Mouse (Mus musculus): ENCODE results near the gene Trim46. TPM values are rescaled to one million over a fixed set of nuclear protein-coding genes. Genes with fewer than 3 reads are reported as not detected.

The Trim46 gene
- polyA plus RNA-seq, 1 experiment from 2014 or later, result 76.1 TPM

DNA sequence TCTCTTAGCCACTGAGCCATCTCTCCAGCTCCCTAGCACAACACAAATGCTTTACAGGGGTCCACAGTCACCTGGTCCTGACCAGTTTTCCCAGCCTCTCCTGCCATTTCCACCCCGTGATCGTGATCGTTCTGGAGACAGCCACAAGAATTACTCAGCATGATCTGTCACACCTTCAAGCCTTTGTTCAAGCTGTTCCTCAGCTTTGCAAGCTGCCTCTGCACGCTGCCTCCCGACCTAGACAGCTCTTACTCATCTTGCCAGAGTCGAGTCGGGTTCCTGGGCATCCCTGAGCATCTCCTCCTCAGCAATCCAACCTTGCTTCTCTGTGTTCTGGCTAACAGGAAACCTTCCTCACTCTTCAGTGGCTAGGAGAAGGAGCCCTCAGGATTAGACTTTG, 13.0 kb upstream of the Trim46 start, which contains the start of gene Dpm3:
TSS of gene Dpm3 (plus strand) at position 283 of the 400 bp plus-strand sequence.
- no peaks in the 10 kb centered on the region for H3K27me3 ChIP-seq (replicated peaks; ENCODE audit: control insufficient read depth, insufficient read depth, low read length)
- H3K27ac ChIP-seq (ENCODE audit: low read length), result no peak within 1 kb of the TSS
- no peak within 1 kb of the TSS for H3K4me2 ChIP-seq (ENCODE audit: low read length)
- ATAC-seq, result no peak
- H3K4me1 ChIP-seq (replicated peaks; ENCODE audit: control insufficient read depth, insufficient read depth, low read length), result no peaks in the 10 kb centered on the region
- H3K36me3 ChIP-seq (ENCODE audit: control insufficient read depth, insufficient read depth), result no peaks in the 10 kb centered on the region
- WGBS, result 56% methylated on average over 7 of the region's 7 CpGs
- no peaks in the 10 kb centered on the region for H3K9me3 ChIP-seq (ENCODE audit: control insufficient read depth, low read length)
- no peak within 1 kb of the TSS for H3K9ac ChIP-seq (replicated peaks; ENCODE audit: low read depth, low read length)
- no peak within 1 kb of the TSS for H3K4me3 ChIP-seq (replicated peaks; ENCODE audit: low read length)

DNA sequence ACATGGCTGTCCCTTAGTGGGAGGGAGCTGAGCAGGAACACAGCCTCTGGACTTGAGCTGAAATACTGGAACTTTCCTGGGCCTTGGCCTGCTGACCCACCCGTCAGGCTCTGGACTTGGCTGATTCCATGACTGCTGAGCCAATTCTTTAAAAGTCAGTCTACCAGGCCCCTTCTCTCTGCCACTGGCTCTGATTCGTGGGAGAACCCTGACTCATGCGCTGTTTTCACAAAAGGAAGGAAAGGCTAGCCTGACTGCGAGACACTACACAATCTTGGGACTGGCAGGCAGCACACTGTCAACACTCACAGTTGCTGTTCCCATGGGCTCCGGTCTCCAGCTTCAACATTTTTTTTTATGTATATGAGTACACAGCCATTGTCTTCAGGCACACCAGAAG, 10.1 kb upstream of the Trim46 start:
- H3K36me3 ChIP-seq (ENCODE audit: control insufficient read depth, insufficient read depth), result no peaks in the 10 kb centered on the region
- ATAC-seq, result no peak
- no peaks in the 10 kb centered on the region for H3K9me3 ChIP-seq (ENCODE audit: control insufficient read depth, low read length)
- no peak overlapping the region for H3K9ac ChIP-seq (replicated peaks; ENCODE audit: low read depth, low read length)
- no peak overlapping the region for H3K4me2 ChIP-seq (ENCODE audit: low read length)
- H3K4me1 ChIP-seq (replicated peaks; ENCODE audit: control insufficient read depth, insufficient read depth, low read length), result 0 out of 2 replicates have a peak, but pooled peaks cover 3% of the 10 kb centered on the region
- H3K27ac ChIP-seq (ENCODE audit: low read length), result no peak overlapping the region
- 82% methylated on average over 5 of the region's 5 CpGs for WGBS
- no peak overlapping the region for H3K4me3 ChIP-seq (replicated peaks; ENCODE audit: low read length)
- no peaks in the 10 kb centered on the region for H3K27me3 ChIP-seq (replicated peaks; ENCODE audit: control insufficient read depth, insufficient read depth, low read length)

DNA sequence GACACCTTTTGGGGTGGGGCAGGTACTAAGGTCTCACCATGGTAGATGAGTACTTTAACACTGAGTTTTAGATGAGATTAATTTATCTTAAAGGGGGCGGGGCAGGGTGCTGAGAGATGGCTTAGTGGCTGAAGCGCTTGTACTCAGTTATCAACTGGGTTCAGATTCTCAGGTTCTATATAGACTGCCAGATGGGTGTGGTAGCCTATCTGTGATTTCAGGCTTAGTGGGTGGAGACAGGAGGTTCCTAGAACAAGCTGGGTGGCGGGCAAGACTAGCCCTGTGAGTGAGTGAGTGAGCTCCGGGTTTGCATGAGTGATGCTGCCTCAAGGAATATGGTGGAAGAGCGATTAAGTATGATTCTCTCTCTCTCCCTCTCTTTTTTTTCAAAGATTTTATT, 8.9 kb upstream of the Trim46 start:
- no peak overlapping the region for H3K9ac ChIP-seq (replicated peaks; ENCODE audit: low read depth, low read length)
- H3K27ac ChIP-seq (ENCODE audit: low read length), result no peak overlapping the region
- WGBS, result 86% methylated on average over 5 of the region's 5 CpGs
- no peak overlapping the region for H3K4me2 ChIP-seq (ENCODE audit: low read length)
- ATAC-seq, result no peak
- no peak overlapping the region for H3K4me3 ChIP-seq (replicated peaks; ENCODE audit: low read length)
- H3K27me3 ChIP-seq (replicated peaks; ENCODE audit: control insufficient read depth, insufficient read depth, low read length), result no peaks in the 10 kb centered on the region
- no peaks in the 10 kb centered on the region for H3K9me3 ChIP-seq (ENCODE audit: control insufficient read depth, low read length)
- H3K4me1 ChIP-seq (replicated peaks; ENCODE audit: control insufficient read depth, insufficient read depth, low read length), result 0 out of 2 replicates have a peak, but pooled peaks cover 3% of the 10 kb centered on the region
- H3K36me3 ChIP-seq (ENCODE audit: control insufficient read depth, insufficient read depth), result no peaks in the 10 kb centered on the region

DNA sequence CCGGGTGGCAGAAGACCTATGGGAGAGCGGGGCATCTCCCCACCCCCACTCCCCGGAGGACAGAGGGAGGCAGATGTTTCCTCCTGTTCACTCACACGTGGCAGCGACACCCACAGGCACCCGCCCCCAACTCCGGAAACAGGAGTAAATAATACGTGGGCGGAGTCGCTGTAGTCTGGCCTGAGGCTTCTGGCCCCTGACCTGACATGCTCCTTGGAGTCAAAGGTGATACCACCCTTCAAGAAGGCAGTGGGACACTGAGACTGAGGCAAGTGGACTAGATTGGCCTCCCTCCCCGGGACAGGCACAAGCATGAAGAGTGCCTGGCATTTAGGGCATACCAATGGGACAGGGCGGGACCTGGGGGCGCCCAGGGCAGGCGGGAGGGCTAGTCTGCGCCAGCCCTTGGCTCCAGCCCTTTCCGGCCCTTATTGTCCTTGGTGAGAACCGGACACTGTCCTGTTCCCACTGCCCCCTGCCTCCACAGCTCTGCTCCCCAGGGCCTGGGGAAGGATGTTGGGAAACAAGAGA, 5.3 kb upstream of the Trim46 start:
- no peak overlapping the region for H3K4me3 ChIP-seq (replicated peaks; ENCODE audit: low read length)
- H3K4me1 ChIP-seq (replicated peaks; ENCODE audit: control insufficient read depth, insufficient read depth, low read length), result peaks cover 14% of the 10 kb centered on the region
- no peaks in the 10 kb centered on the region for H3K9me3 ChIP-seq (ENCODE audit: control insufficient read depth, low read length)
- H3K27ac ChIP-seq (ENCODE audit: low read length), result no peak overlapping the region
- H3K9ac ChIP-seq (replicated peaks; ENCODE audit: low read depth, low read length), result no peak overlapping the region; the same call in 1 of the 2 replicates
- H3K27me3 ChIP-seq (replicated peaks; ENCODE audit: control insufficient read depth, insufficient read depth, low read length), result no peaks in the 10 kb centered on the region
- WGBS, result 11% methylated on average over 17 of the region's 17 CpGs
- ATAC-seq, result no peak
- H3K36me3 ChIP-seq (ENCODE audit: control insufficient read depth, insufficient read depth), result no peaks in the 10 kb centered on the region
- no peak overlapping the region for H3K4me2 ChIP-seq (ENCODE audit: low read length)

DNA sequence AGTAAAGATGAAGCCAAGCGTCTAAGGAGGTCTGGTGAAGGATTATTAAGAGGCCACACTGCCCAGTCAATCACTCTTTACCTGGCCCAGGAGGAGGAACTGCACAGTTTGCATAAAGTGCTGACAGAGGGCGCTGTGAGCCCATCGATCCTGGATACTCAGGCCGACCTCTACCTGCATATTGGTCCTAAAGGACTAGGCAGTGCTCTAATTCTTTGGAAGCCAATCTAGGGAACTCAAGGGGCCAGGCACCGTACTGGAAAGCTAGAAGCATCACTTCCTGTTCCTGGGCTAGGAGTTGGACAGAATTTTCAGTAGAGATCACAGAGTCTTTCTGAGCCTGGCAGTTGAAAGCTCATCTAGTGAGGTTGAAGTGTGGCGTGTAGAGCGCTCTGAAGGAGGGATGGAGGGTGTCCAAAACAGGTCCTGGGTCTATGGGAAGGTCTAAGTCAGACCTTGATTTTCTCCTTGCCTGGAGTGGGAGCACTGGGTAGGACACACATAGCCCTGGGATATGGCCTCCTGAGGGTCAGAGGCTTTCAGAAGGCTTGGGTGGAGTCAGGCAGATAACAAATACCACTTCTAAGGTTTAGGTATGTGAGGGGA, 4.4 kb upstream of the Trim46 start:
- no peaks in the 10 kb centered on the region for H3K9me3 ChIP-seq (ENCODE audit: control insufficient read depth, low read length)
- WGBS, result 26% methylated on average over 7 of the region's 7 CpGs
- no peak overlapping the region for H3K27ac ChIP-seq (ENCODE audit: low read length)
- H3K9ac ChIP-seq (replicated peaks; ENCODE audit: low read depth, low read length), result no peak overlapping the region
- H3K27me3 ChIP-seq (replicated peaks; ENCODE audit: control insufficient read depth, insufficient read depth, low read length), result no peaks in the 10 kb centered on the region
- H3K4me3 ChIP-seq (replicated peaks; ENCODE audit: low read length), result no peak overlapping the region
- ATAC-seq, result no peak
- peaks cover 16% of the 10 kb centered on the region for H3K4me1 ChIP-seq (replicated peaks; ENCODE audit: control insufficient read depth, insufficient read depth, low read length)
- no peaks in the 10 kb centered on the region for H3K36me3 ChIP-seq (ENCODE audit: control insufficient read depth, insufficient read depth)
- no peak overlapping the region for H3K4me2 ChIP-seq (ENCODE audit: low read length)

DNA sequence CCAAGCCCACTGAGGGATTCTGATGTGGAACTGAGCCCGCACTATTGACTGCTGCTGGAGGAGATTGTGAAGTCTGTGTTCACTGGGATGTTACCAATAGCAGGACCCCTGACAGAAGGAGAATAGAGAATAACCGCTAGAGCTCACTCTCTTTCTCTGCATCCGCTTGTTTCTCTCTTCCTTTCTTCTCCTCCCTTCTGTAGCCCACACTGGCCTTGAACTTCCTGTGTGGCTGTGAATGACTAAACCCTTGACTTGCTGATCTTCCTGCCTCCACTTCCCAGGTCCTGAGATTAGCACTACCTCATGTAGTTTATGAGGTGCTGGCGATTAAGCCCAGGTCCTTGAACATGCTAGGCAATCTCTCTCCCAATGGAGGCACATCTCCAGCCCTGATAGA, 1.4 kb upstream of the Trim46 start:
- no peak overlapping the region for H3K9ac ChIP-seq (replicated peaks; ENCODE audit: low read depth, low read length)
- 88% methylated on average over 4 of the region's 4 CpGs for WGBS
- no peak overlapping the region for H3K27ac ChIP-seq (ENCODE audit: low read length)
- H3K9me3 ChIP-seq (ENCODE audit: control insufficient read depth, low read length), result no peaks in the 10 kb centered on the region
- no peak for ATAC-seq
- H3K4me1 ChIP-seq (replicated peaks; ENCODE audit: control insufficient read depth, insufficient read depth, low read length), result peaks cover 40% of the 10 kb centered on the region
- H3K4me3 ChIP-seq (replicated peaks; ENCODE audit: low read length), result no peak overlapping the region
- no peaks in the 10 kb centered on the region; the same call in 1 of the 2 replicates for H3K36me3 ChIP-seq (ENCODE audit: control insufficient read depth, insufficient read depth)
- no peak overlapping the region for H3K4me2 ChIP-seq (ENCODE audit: low read length)
- H3K27me3 ChIP-seq (replicated peaks; ENCODE audit: control insufficient read depth, insufficient read depth, low read length), result no peaks in the 10 kb centered on the region

DNA sequence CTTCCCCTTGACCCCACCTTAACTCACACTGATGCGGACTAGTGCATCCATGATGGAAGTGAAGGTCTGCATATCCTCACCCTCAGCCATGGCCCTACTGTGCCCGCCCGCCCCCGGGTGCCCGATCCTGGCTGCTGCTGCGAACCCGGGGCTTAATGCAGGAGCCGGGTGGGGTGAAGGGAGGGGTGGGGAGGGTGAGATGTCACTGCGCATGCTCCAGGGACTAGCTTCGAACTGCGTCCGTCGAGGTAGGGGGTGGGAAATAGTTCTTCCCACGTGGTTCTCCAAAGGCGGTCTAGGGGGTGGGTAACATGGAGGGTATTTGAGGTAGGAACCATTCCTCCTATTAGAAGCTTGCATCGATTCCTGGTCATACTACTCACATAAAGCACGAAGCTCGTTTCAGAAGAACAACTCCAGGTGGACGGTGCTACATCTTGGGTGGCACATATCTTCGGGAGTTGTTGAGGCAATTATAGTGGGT, 379 bp downstream of the Trim46 start, which contains the start of gene Krtcap2:
TSS of gene Krtcap2 (plus strand) at position 279 of the 484 bp plus-strand sequence.
- WGBS, result 3% methylated on average over 20 of the region's 20 CpGs
- ATAC-seq, result peak; percentile 69

DNA sequence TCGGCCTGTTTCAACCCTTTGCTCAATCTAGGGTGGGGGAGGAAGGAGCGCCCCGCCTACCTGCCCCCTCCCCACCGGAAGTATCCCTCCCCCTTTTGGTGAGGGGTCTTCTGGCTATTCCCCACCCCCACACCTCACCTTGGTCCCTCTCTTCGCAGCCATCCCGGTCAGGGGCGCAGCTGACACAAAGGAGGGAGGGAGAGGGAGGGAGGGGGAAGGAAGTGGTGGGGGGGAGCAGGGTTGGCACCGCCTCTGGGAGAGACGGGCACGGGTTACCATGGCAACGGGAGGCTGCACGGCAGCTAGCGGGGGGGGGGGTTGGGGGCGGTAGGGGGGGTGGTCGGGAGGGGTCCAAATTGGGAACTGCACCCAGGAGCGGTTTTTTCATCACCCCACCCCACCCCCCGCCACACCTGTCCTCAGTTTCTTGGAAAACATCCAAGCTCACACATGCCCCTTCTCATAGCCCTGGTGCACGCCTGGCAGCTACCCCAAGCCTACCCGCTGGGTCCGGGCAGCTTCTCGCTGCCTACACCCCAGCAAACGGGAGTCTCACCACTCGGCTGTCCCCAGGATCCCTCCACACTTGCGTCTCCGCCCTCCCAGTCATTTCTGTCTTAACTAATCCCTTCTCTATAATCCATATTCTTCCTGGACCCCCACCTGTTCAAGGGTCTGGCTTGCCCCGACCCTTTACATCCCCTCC, 974 bp downstream of the Trim46 start:
- peaks cover 41% of the 10 kb centered on the region for H3K4me1 ChIP-seq (replicated peaks; ENCODE audit: control insufficient read depth, insufficient read depth, low read length)
- peak; percentile 71 for ATAC-seq

More for the DNA sequence above, 379 bp downstream of the Trim46 start, which contains the start of gene Krtcap2:
- Histone ChIP-seq H3K4me1 (replicated peaks; ENCODE audit: control insufficient read depth, insufficient read depth, low read length) (peaks cover 41% of the 10 kb centered on the region), H3K9ac (replicated peaks; ENCODE audit: low read depth, low read length) (peak within 1 kb of the TSS; percentile 85), H3K27ac (ENCODE audit: low read length) (peak within 1 kb of the TSS; percentile 96), H3K27me3 (replicated peaks; ENCODE audit: control insufficient read depth, insufficient read depth, low read length) (no peaks in the 10 kb centered on the region), H3K36me3 (ENCODE audit: control insufficient read depth, insufficient read depth) (peaks cover 7% of the 10 kb centered on the region), H3K4me2 (ENCODE audit: low read length) (peak within 1 kb of the TSS; percentile 97), H3K4me3 (replicated peaks; ENCODE audit: low read length) (peak within 1 kb of the TSS; percentile 83), H3K9me3 (ENCODE audit: control insufficient read depth, low read length) (no peaks in the 10 kb centered on the region)

More for the DNA sequence above, 974 bp downstream of the Trim46 start:
- Histone ChIP-seq H3K4me3 (replicated peaks; ENCODE audit: low read length) (peak overlapping the region; percentile 83), H3K36me3 (ENCODE audit: control insufficient read depth, insufficient read depth) (peaks cover 11% of the 10 kb centered on the region), H3K9me3 (ENCODE audit: control insufficient read depth, low read length) (no peaks in the 10 kb centered on the region), H3K9ac (replicated peaks; ENCODE audit: low read depth, low read length) (peak overlapping the region; percentile 75), H3K4me2 (ENCODE audit: low read length) (peak overlapping the region; percentile 97), H3K27ac (ENCODE audit: low read length) (peak overlapping the region; percentile 96), H3K27me3 (replicated peaks; ENCODE audit: control insufficient read depth, insufficient read depth, low read length) (no peaks in the 10 kb centered on the region)
- 0% methylated on average over 18 of the region's 26 CpGs for WGBS
